Mouse (Mus musculus) telencephalon, adult 2 months (tissue): ENCODE measurements around the gene Gm43738.
"Not testable (repeated sequence)": the region's sequence is repeated elsewhere in the genome, so short reads cannot be mapped to it uniquely, and the experiment has no call there.

Source experiments
- DNase-seq: peaks from one replicate; pipeline ENCODE4 v3.0.0-alpha.2; 2011; ENCODE audit warnings: low read depth, low spot score

The Gm43738 gene

GRCm38 (mm10) chr3:89102495-89103290, 1.8 kb upstream of the Gm43738 start:
- DNase-seq = no peak

GRCm38 (mm10) chr3:89101812-89102494, 1.1 kb upstream of the Gm43738 start, which contains the start of gene Fdps:
Gene Fdps, minus strand, starts transcription at chr3:89101959.
- peak; percentile 100 for DNase-seq

- DNase-seq = no peak
These were observed 536 bp upstream of the Gm43738 start for GRCm38 (mm10) chr3:89101459-89101811.

GRCm38 (mm10) chr3:89094021-89094420, 6.9 kb downstream of the Gm43738 start:
- no peak for DNase-seq

- peak; percentile 88 for DNase-seq
These were observed 7.7 kb downstream of the Gm43738 start, which contains the start of gene Rusc1 for GRCm38 (mm10) chr3:89093175-89093574. Gene Rusc1, minus strand, starts transcription at chr3:89093311.

- DNase-seq = no peak
These were observed 8.3 kb downstream of the Gm43738 start for GRCm38 (mm10) chr3:89092509-89093090.

- DNase-seq = no peak
These were observed 8.9 kb downstream of the Gm43738 start for GRCm38 (mm10) chr3:89091811-89092508.

GRCm38 (mm10) chr3:89090694-89091655, 9.9 kb downstream of the Gm43738 start:
- peak; percentile 78 for DNase-seq

- peak; percentile 94 for DNase-seq
These were observed 10.9 kb downstream of the Gm43738 start for GRCm38 (mm10) chr3:89089882-89090591.

GRCm38 (mm10) chr3:89088974-89089373, 11.9 kb downstream of the Gm43738 start:
- DNase-seq = no peak

GRCm38 (mm10) chr3:89087338-89088110, 13.4 kb downstream of the Gm43738 start:
- DNase-seq = no peak

- DNase-seq = no peak
These were observed 16.2 kb downstream of the Gm43738 start for GRCm38 (mm10) chr3:89084654-89085190.

GRCm38 (mm10) chr3:89084133-89084532, 16.8 kb downstream of the Gm43738 start:
- no peak for DNase-seq

GRCm38 (mm10) chr3:89082287-89082686, 18.6 kb downstream of the Gm43738 start:
- DNase-seq = not testable (repeated sequence)

- no peak for DNase-seq
These were observed 23.5 kb downstream of the Gm43738 start for GRCm38 (mm10) chr3:89077383-89077782.

- peak; percentile 58 for DNase-seq
These were observed 33.6 kb downstream of the Gm43738 start for GRCm38 (mm10) chr3:89067265-89067664.

- DNase-seq = no peak
These were observed 39.2 kb downstream of the Gm43738 start for GRCm38 (mm10) chr3:89061696-89062095.

- DNase-seq = no peak
These were observed 42.1 kb downstream of the Gm43738 start for GRCm38 (mm10) chr3:89058783-89059182.

GRCm38 (mm10) chr3:89058361-89058760, 42.5 kb downstream of the Gm43738 start:
- peak; percentile 32 for DNase-seq
